Mouse (Mus musculus) kidney, postnatal 25 days (tissue): ENCODE results near the gene Limd1.

Source experiments
- DNase-seq, 2 experiments: peaks; one replicate each; pipeline ENCODE4 v3.0.0; 2021; ENCODE audit warnings: mixed read lengths in 2 of 2

Gene Limd1

GRCm38 (mm10) chr9:123483598-123483997 is 5.1 kb downstream of the Limd1 start:
- DNase-seq, result no peak

- DNase-seq, result no peak
Measured at GRCm38 (mm10) chr9:123484830-123485229, 6.3 kb downstream of the Limd1 start.

GRCm38 (mm10) chr9:123485561-123485960 is 7.1 kb downstream of the Limd1 start:
- DNase-seq, result no peak

GRCm38 (mm10) chr9:123486635-123487034 is 8.1 kb downstream of the Limd1 start:
- DNase-seq, result no peak

GRCm38 (mm10) chr9:123489073-123489472 is 10.6 kb downstream of the Limd1 start:
- no peak for DNase-seq

- DNase-seq, result no peak
Measured at GRCm38 (mm10) chr9:123489727-123490343, 11.3 kb downstream of the Limd1 start.

GRCm38 (mm10) chr9:123490930-123491329 is 12.4 kb downstream of the Limd1 start:
- no peak for DNase-seq

- peak; percentile 64 to 81 for DNase-seq
Measured at GRCm38 (mm10) chr9:123491917-123492585, 13.5 kb downstream of the Limd1 start.

GRCm38 (mm10) chr9:123496665-123497064 is 18.2 kb downstream of the Limd1 start:
- peak; percentile 50 to 82 for DNase-seq

- DNase-seq, result no peak
Measured at GRCm38 (mm10) chr9:123497906-123498305, 19.4 kb downstream of the Limd1 start.

- no peak for DNase-seq
Measured at GRCm38 (mm10) chr9:123500480-123500879, 22.0 kb downstream of the Limd1 start.

- no peak for DNase-seq
Measured at GRCm38 (mm10) chr9:123503171-123503834, 24.8 kb downstream of the Limd1 start.

- peak; percentile 79 for DNase-seq
Measured at GRCm38 (mm10) chr9:123504325-123504724, 25.8 kb downstream of the Limd1 start.

GRCm38 (mm10) chr9:123505598-123505997 is 27.1 kb downstream of the Limd1 start:
- peak; percentile 61 to 81 for DNase-seq

GRCm38 (mm10) chr9:123506270-123507146 is 28.0 kb downstream of the Limd1 start:
- DNase-seq, result no peak

GRCm38 (mm10) chr9:123507380-123507779 is 28.9 kb downstream of the Limd1 start:
- DNase-seq, result no peak

- DNase-seq, result no peak
Measured at GRCm38 (mm10) chr9:123508986-123509385, 30.5 kb downstream of the Limd1 start.

- peak in 1 of 2 experiments; percentile 20 for DNase-seq
Measured at GRCm38 (mm10) chr9:123509638-123510604, 31.4 kb downstream of the Limd1 start.

GRCm38 (mm10) chr9:123510926-123511325 is 32.4 kb downstream of the Limd1 start:
- DNase-seq, result no peak

GRCm38 (mm10) chr9:123512482-123512881 is 34.0 kb downstream of the Limd1 start:
- no peak for DNase-seq

- no peak for DNase-seq
Measured at GRCm38 (mm10) chr9:123515087-123515486, 36.6 kb downstream of the Limd1 start.
